Mouse (Mus musculus): ENCODE measurements at regions not wholly inside any gene's neighbourhood (a gene's known extent, or its start where the extent isn't known, plus 50 kb on each side); places are given as distances from the start of the nearest gene placed in this dataset.

DNA sequence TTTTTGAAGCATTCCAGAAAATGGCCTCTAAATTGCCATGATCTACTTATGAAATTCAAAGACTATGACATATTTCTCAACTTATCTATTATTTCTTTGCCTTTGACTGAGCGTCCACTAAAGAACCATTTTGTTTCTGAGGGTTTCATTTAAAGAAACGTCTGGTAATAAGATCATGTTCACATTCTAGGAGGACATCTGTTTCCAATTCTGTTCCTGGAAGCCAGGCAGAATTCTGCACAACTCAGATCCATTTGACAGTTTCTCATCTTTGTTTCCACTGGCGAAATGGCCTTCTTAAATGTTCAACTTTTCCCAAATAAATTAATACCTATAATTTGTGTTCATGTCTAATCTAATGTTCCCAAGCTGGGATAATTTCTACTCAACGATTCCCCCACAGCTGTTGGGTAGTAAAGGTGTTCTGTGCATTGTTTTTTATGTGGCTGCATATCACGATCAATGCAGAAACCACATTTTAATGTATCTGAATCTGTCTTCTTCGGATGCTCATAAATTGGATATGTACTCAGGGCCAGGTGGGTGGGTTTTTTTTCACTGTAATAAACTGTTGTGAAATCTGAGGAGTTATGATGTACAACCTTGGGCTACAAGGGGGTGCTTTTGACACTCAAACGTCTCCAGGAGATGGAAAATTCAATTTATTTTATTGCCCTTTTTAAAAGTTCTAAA, 470.6 kb downstream of the Kctd12 start:
- intact Hi-C loops (cut with DNase I), result loop anchor here (2.0 to 10.0 kb wide), 3 partner anchors 327 to 565 kb away; no protein-coding TSS in a partner anchor
- DNase-seq (ENCODE audit: low spot score in 2 of 2), result no peak

DNA sequence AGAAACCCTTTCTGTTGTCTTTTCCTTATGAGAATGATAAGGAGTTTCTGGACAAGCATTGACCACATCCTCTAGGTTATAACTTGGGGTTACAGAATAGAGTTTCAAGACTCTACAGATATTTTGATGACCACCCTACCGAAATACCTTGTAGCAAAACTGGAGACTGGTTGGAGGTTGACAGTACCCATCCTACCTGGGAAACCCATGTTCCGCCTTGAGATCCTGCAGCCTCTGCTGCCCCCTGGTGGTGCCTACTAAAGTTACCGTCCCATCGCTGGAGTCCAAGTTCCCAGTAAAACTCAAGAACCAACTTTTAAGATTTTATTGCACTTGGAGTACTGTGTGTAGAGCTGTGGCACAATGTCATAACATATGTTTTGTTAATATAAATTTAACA, 472.1 kb downstream of the Kctd12 start:
- intact Hi-C loops (cut with DNase I), result loop anchor here (2.0 to 10.0 kb wide), 3 partner anchors 326 to 564 kb away; no protein-coding TSS in a partner anchor
- DNase-seq (ENCODE audit: low spot score in 2 of 2), result peak; percentile 44 to 47

DNA sequence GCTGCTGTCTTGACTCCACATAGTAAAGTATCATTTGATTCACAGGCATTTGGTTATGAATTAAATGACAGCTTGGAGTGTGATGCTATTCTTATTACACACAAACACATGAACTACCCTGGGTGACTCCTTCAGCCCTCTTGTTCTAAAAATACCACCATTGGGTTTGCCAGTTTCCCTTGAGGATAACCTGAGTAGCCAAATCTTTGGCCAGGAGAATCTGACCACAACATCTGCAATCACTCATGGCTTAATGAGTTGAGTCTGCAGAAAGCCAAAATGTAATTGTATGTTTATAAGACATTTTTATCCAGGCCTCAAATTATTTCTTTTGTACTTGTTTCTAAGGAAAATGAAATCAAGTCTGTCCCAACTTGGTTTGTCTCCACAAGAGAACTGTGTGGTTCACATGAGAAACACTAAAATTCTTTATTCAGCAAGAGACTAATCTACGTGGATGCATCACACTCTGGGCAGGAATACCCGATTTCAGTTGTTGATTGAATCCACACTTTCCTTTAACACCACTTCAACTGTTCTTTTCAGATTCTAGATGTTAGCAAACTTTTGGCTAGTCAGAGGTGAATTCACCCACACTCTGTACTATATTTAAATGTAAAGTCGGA, 476.6 kb downstream of the Kctd12 start:
- no peak for DNase-seq (ENCODE audit: low spot score in 2 of 2)
- intact Hi-C loops (cut with DNase I), result no loop called here

DNA sequence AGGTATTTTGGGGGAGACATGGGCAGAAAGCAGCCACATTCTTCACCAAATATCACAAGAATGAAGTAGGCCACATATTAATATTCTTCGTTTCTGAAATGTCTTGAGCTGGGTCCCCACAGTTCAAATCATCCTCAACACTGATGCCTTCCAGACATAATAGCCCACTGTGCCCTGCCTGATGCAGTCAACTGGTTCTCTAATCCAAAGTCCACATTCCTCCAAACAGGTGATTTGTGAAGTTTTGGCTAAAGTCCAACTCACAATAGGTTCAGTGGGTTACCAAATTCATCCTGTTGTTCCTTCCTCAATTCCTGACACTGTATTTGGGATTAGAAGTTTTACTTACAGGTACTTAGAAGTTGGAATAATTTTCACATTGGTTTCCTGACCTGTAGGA, 485.3 kb downstream of the Kctd12 start:
- no peak for DNase-seq (ENCODE audit: low spot score in 2 of 2)
- intact Hi-C loops (cut with DNase I), result no loop called here

DNA sequence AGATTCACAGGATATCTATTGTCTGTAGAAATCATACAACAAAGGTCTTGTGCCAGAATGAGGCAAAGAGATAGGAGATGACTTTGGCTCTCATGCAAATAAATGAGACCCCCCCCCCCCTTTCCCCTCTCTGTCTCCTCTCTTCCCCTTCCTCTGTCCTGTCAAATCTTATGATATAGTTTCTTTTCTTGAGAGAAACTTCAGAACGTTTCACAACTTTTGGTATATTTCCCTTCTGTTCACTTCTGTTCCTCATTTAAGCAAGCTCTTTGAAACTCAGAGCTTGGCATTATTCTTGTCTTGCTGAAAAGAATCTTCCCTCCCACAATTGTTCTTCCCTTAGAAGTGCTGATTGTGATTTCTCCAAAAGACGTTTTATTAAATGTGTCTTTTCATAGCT, 490.1 kb downstream of the Kctd12 start:
- DNase-seq (ENCODE audit: low spot score in 2 of 2), result no peak
- intact Hi-C loops (cut with DNase I), result no loop called here

DNA sequence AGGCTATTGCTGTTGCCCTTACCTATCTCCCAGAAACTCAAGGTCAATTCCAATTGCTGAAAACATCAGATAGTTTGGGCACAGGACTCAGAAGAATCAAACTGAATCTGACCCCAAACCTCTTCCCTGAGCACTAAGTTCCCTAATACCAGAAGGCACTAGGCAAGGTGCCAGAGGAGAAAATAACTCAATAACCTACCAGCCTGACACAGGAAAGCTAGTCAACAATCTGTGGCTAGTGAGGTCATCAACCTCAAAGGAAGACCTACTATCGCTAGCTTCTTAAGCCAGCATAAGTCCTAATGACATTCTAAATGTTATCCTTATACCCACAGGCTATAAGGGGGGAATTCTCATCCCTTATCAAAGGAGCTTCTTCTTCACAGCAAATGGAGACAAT, 491.2 kb downstream of the Kctd12 start:
- DNase-seq (ENCODE audit: low spot score in 2 of 2), result no peak
- intact Hi-C loops (cut with DNase I), result no loop called here

DNA sequence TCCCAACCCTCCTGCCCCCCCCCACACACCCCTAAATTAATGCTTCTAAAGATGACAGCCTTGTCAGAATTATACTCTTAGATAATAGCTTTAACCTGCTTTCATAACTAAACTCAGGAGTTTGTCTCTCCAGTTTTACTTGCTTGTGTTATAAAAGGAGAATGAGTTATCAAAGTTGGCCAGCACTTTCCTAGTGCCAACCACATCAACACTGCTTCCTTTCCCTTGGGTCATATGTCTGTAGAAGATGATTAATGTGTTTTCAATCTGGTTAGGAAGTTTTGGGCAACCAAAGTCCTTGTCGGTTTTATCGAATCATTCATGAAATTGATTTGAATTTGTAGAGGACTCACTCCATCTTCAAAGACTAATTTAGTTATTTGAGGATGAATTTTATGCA, 505.3 kb downstream of the Kctd12 start:
- intact Hi-C loops (cut with DNase I), result no loop called here
- no peak for DNase-seq (ENCODE audit: low spot score in 2 of 2)

DNA sequence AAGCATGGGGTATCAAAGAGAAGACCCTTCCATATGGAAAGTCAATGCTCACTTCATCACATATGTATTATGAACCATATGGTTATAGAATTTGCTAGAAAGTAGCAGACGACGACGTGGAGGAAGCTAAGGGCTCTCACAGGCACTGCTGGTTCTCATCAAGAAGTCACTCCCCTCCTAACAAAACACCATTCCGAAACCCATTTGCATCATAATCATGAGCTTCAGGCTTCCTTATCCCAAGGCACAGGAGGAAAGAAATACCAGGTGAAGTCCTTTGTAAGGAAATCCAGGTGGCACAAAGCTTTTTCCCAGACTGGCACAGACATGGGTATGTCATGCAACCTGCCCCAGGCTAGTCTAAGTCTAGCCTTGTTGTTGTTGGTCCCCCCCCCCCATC, 513.1 kb downstream of the Kctd12 start:
- intact Hi-C loops (cut with DNase I), result no loop called here

DNA sequence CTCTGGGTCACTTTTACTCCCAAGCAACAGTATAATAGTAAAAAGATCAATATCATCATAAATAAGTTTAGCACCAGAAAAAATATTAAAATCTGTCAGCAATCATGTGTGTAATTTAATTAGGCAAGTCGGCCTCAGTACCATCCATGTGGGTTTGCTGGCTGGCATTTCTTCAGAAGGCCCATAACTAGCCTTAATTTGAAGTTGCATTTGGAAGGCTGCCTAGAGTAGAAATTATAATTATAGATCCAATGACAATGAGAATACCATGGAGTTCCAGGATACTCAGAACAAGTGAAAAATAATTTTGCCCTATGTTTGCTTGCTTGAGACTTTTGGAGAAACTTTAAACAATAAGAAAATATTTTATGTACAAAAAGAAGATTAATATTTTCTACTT, 521.4 kb downstream of the Kctd12 start:
- no peak for DNase-seq (ENCODE audit: low spot score in 2 of 2)
- intact Hi-C loops (cut with DNase I), result no loop called here

More for the DNA sequence above, 513.1 kb downstream of the Kctd12 start:
- no peak for DNase-seq (ENCODE audit: low spot score in 2 of 2)

DNA sequence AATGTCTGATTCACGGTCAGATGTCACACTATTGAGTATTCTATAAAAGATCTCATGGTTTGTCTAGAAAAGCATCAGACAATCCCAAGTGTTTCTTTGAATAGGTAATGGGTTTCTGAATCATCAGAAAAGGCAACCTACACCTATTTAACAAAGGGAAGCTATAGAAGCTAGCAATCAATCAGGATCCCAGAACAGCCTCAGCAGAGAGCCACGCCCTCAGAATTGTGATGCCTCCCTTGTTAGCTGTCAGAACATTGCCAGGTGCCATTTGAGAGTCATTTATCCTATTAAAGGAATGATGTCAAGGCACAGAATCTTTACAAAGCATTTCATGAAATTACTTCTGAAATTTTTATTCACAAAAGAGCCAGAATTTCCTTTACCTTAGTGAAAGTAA, 542.7 kb downstream of the Kctd12 start:
- intact Hi-C loops (cut with DNase I), result no loop called here
- no peak for DNase-seq (ENCODE audit: low spot score in 2 of 2)

DNA sequence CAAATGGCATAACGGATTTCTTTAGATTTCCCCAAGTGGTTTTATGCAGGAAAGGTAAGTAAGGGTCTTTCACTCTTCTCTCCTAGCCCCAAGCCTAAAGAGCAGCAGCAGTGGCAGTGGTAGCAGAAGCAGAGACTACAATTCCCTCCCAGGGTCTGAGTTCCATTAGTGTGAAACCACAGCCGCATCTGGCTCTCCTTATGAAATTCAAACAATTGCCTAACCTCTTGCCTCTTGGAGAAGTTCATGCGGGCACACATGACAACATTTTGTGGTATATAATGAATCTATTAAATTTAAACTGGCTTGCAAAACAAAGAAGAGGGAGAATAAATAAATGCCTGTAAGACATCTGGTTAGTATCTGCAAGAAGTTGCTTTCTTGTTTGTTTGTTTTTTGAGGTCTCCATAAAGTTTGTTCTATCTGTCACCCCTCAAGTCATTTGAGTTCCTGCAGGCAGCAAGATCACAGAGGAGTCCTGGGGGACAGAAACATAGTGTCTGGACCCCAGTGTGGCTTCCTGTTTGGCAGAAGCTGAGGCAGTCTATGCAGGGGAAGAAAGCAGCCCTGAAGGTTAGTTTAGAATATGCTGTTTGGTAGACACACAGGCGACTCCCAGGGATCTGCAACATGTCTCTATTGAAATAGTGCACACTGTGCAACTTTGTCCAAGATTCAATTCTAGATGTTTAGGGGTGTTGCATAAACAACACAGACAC, 578.9 kb downstream of the Kctd12 start:
- intact Hi-C loops (cut with DNase I), result no loop called here
- DNase-seq (ENCODE audit: low spot score in 2 of 2), result no peak

DNA sequence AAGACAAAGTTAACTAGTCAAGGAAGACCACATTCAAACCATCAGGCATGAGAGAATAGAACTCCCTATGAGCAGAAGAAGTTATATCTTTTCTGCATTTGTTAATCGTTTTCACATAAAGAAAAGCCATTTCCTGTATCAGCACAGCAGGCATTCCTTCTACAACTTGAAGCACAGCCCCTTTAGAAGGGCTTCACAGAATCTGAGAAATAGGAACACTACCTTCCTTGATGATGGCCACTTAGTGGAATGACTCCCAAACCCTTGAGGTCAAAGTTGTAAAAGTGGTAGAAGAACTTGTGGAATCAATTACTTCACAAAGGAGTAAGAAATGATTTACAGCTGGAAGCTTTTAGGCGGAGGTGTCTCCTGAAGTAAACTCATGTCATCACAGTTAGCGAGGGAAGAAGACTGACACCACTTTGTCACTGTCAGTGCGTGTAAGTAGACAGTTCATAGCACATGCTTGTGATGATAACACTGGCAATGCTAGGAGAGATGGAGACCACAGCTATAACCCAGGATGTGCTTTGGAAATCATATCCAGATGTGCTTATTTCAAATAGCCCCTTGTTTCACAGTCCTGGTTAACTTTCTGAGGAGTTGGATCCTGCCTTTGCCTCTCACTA, 580.3 kb downstream of the Kctd12 start:
- no peak for DNase-seq (ENCODE audit: low spot score in 2 of 2)
- intact Hi-C loops (cut with DNase I), result no loop called here

DNA sequence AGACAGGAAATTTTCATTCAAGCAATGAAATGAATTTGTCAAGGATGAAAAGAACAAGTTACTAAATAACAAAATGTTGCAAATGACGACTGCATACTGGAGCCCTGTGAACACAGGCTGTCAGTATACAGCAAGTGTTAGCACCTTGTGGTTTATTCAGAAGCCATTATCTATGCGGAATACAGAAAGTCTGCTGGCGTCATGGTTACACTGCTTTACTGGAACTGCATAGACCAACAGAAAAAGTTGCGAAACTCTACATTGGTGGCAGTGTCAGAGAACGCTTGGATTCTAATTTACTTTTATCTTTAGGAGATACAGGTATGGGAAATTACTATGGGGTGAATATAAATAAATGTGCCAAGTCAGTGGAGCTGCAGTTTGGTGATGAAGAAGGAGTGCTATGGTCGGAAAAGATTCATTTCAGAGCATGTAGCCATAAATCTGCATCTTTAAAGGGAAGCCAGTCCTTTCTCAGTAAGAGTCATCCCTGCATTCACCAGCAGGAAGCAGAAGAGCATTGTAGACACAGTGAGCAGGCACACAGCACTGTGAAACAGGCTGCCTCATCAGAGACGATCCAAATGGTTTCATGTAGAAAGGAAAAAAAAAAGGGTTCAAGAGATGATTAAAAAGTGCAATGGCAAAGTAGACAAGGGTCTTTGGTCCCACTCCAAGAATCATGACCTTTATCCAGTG, 586.3 kb downstream of the Kctd12 start:
- intact Hi-C loops (cut with DNase I), result no loop called here

DNA sequence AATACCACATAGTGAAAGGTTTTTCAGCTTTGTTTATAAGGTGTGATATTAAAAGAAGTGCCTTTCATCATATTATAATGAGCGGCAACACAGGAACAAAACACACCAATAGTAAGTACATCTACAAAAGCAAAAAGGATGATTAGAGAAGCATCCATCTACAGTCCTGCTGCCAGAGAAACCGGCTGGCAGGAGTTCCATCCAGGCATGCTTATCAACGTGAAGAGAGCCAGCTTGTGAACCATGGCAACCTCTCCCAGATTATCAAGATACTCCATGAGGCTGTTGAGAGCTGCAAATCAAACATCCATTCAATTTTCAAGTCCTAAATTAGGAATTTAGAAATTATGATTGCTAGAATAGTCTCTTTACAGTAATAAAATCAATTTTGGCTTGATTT, 590.1 kb downstream of the Kctd12 start:
- no peak for DNase-seq (ENCODE audit: low spot score in 2 of 2)
- intact Hi-C loops (cut with DNase I), result no loop called here

More for the DNA sequence above, 586.3 kb downstream of the Kctd12 start:
- DNase-seq (ENCODE audit: low spot score in 2 of 2), result no peak

DNA sequence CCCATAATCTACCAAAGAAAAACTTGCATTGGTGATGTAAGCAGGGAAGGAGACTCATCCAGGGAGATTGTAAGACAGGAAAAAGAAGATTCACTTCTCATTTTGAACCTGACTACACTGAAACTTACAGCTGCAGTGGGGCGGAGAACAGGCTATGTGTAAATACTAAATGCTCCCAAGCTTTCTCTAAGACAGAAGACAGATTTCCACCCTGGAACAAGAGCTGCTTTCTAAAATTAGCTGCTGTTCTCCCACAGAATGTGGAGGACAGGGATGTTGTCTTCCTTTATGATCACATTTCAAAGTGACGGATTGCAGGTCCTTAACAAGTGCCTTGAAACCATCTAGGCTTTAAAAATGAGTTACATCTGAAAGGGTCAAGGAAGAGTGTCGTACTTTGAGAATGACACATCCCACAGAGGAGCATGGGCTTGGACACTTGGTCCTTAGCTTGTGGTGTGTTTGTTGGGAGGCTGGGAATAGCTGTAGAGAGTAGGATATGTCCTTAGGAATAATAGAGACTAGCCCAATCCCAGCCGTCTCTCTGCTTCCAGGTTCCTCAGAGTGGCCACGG, 609.4 kb downstream of the Kctd12 start:
- no peak for DNase-seq (ENCODE audit: low spot score in 2 of 2)
- intact Hi-C loops (cut with DNase I), result no loop called here

DNA sequence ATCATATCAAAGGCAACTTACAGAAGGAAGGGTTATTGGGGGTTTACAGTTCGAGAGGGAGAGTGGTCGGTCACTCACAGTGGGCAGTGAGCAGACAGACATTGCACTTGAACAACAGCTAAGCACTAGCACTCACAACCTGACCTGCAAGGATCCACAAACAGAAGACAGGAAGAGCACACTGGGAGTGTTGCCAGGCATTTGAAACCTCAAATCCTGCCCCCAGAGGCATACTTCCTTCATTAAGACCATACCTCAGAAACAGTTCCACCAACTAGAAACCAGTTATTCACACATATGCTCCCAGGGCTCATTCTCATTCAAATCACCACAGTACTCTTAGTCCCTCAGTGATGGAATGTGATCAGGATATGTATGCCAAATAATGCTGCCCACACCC, 620.8 kb downstream of the Kctd12 start:
- intact Hi-C loops (cut with DNase I), result no loop called here
- no peak for DNase-seq (ENCODE audit: low spot score in 2 of 2)

DNA sequence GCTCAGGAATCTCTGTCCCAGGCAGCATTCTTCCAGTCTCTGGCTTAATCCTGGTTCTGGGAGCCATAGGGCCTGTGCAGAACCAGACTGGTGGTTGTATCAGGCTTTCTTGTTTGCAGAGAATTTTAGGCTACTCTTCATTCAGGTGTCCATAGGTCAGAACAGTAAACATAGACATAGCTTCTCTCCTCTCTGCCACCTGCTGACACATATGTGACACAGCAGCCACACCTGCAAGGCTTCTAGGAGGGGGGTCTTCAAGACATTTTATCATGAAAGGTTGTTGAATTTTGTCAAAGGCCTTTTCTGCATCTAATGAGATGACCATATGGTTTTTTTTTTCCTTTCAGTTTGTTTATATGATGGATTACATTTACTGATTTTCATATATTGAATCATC, 599.7 kb downstream of the Lmo7 start:
- no peak for DNase-seq (ENCODE audit: low spot score in 2 of 2)
- intact Hi-C loops (cut with DNase I), result no loop called here

DNA sequence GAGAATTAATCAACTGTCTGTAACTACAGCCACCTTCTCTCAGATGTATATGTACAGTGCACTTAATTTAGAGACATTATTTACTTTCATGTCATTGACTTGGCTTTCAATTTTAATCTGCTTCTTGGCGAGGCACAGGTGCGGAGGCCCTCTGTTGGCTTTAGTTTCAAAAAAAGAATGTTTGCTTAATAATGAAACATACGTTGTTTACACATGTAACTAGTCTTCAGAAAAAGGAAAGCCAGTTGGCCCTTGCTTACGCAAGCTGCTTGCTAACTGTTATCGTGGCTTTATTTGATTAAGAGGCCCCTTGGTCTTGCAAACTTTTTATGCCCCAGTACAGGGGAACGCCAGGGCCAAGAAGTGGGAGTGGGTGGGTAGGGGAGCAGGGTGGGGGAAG, 576.6 kb downstream of the Lmo7 start:
- no peak for DNase-seq (ENCODE audit: low spot score in 2 of 2)

DNA sequence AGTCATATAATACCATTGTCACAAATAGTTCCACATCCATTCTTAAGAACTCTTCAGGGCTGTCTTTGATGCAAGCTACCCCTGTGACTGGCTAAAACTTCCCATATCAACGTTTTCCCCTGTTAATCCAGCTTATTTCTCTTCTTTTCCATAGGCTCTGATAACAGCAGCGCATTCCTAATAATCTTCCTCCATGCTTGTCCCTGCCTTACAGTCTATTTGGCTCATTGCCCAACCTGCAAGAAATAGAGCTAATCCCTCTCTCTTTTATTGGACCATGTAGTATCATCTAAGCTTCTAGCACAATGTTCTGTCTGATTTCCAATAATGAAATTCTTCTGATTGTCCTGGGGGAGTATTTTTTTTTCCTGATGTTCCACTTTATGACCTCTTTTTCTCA, 573.1 kb downstream of the Lmo7 start:
- intact Hi-C loops (cut with DNase I), result no loop called here
- DNase-seq (ENCODE audit: low spot score in 2 of 2), result no peak

More for the DNA sequence above, 576.6 kb downstream of the Lmo7 start:
- intact Hi-C loops (cut with DNase I), result no loop called here

DNA sequence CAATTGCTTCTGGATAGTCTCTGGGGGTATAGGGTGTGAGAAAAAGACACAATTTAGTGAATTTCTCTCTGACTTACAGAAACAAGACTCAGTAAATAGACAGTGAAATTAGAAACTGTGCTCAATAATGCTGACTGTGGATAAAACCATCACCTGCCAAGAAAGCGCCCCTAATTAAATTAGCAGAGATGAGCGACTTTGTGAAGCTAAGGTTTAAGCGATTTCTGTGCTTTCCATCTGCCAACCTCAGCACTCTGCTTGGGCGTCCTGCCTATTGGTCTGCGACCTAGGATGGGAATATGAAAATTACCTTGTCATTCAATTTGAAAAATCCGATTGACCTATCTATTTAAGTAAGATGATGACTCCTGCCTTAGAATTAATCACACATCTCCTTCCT, 570.5 kb downstream of the Lmo7 start:
- DNase-seq (ENCODE audit: low spot score in 2 of 2), result no peak
- intact Hi-C loops (cut with DNase I), result no loop called here

Data from left cerebral cortex, postnatal 36 days (tissue).